Mouse (Mus musculus): Measurements from ENCODE around the gene Kcnk7.
"Not testable (repeated sequence)": the region's sequence is repeated elsewhere in the genome, so short reads cannot be mapped to it uniquely, and the experiment has no call there.

Gene Kcnk7

GRCm38 (mm10) chr19:5704163-5704800, at the start of gene Kcnk7:
Kcnk7 (plus strand) TSS chr19:5704367.
- no peak for DNase-seq

- no peak for DNase-seq
These were observed 49.4 kb upstream of the Kcnk7 start for GRCm38 (mm10) chr19:5654720-5655298.

GRCm38 (mm10) chr19:5660942-5661751, 43.0 kb upstream of the Kcnk7 start:
- peak; percentile 68 for DNase-seq

GRCm38 (mm10) chr19:5662310-5662709, 41.9 kb upstream of the Kcnk7 start:
- DNase-seq = no peak

GRCm38 (mm10) chr19:5662981-5663913, 40.9 kb upstream of the Kcnk7 start, which contains the start of gene Sipa1:
Sipa1 (minus strand) TSS chr19:5663707.
- peak; percentile 88 for DNase-seq

GRCm38 (mm10) chr19:5664669-5665257, 39.4 kb upstream of the Kcnk7 start:
- no peak for DNase-seq

- DNase-seq = no peak
These were observed 38.7 kb upstream of the Kcnk7 start for GRCm38 (mm10) chr19:5665465-5665864.

GRCm38 (mm10) chr19:5666386-5666785, 37.8 kb upstream of the Kcnk7 start:
- DNase-seq = no peak

GRCm38 (mm10) chr19:5668372-5668771, 35.8 kb upstream of the Kcnk7 start:
- DNase-seq = no peak

GRCm38 (mm10) chr19:5680432-5680831, 23.7 kb upstream of the Kcnk7 start:
- no peak for DNase-seq

- no peak for DNase-seq
These were observed 19.9 kb upstream of the Kcnk7 start for GRCm38 (mm10) chr19:5684236-5684635.

- no peak for DNase-seq
These were observed 19.2 kb upstream of the Kcnk7 start for GRCm38 (mm10) chr19:5684985-5685384.

GRCm38 (mm10) chr19:5685431-5685830, 18.7 kb upstream of the Kcnk7 start:
- no peak for DNase-seq

GRCm38 (mm10) chr19:5685861-5686260, 18.3 kb upstream of the Kcnk7 start:
- no peak for DNase-seq

- no peak for DNase-seq
These were observed 17.7 kb upstream of the Kcnk7 start for GRCm38 (mm10) chr19:5686437-5686836.

- not testable (repeated sequence) for DNase-seq
These were observed 17.2 kb upstream of the Kcnk7 start for GRCm38 (mm10) chr19:5686954-5687353.

GRCm38 (mm10) chr19:5687738-5688137, 16.4 kb upstream of the Kcnk7 start:
- no peak for DNase-seq

GRCm38 (mm10) chr19:5688200-5689087, 15.7 kb upstream of the Kcnk7 start, which contains the start of the genes Map3k11 and Pcnx3:
Map3k11 (plus strand) TSS chr19:5688742.
Pcnx3 (minus strand) TSS chr19:5688908.
- peak; percentile 99 for DNase-seq

GRCm38 (mm10) chr19:5689088-5689428, 15.1 kb upstream of the Kcnk7 start:
- no peak for DNase-seq

GRCm38 (mm10) chr19:5689565-5690342, 14.4 kb upstream of the Kcnk7 start:
- peak; percentile 88 for DNase-seq

All from layer of hippocampus, adult 9-11 months (tissue).